Mouse (Mus musculus) embryonic facial prominence, embryonic 14.5 days (tissue): ENCODE data around the gene Nat14. TPM values are rescaled to one million over a fixed set of nuclear protein-coding genes. Genes with fewer than 3 reads are reported as not detected.

Experiments used
- ATAC-seq: fragments of 200-750 bp; cut with Nextera tagmentation; 2 replicates; pipeline ENCODE4 v1.8.0; 2017; ENCODE audit warnings: low read depth, moderate number of reproducible peaks, moderate TSS enrichment
- DNase-seq: peaks from one replicate; pipeline ENCODE4 v3.0.0-alpha.2; 2015; ENCODE audit warnings: low spot score
- H3K27ac ChIP-seq: fragments of 300-500 bp; sonication (generic); replicated peaks from 2 replicates; pipeline ENCODE4 v1.5.1; 2014; ENCODE audit warnings: low read depth, mild to moderate bottlenecking, low read length, moderate library complexity
- H3K27me3 ChIP-seq: fragments of 300-500 bp; sonication (generic); replicated peaks from 2 replicates; pipeline ENCODE4 v1.6.1; 2014; ENCODE audit warnings: low read length; ENCODE audit not compliant: control insufficient read depth, insufficient read depth
- H3K36me3 ChIP-seq: fragments of 300-500 bp; sonication (generic); 2 replicates; pipeline ENCODE4 v1.6.1; 2014; ENCODE audit warnings: low read length, mixed read lengths; ENCODE audit not compliant: control insufficient read depth, insufficient read depth
- H3K4me1 ChIP-seq: fragments of 300-500 bp; sonication (generic); 2 replicates; pipeline ENCODE4 v1.6.1; 2014; ENCODE audit warnings: antibody characterized with exemption, low read length; ENCODE audit not compliant: control insufficient read depth, insufficient read depth
- H3K4me2 ChIP-seq: fragments of 300-500 bp; sonication (generic); 2 replicates; pipeline ENCODE4 v1.6.1; 2014; ENCODE audit warnings: low read depth, mild to moderate bottlenecking, low read length, moderate library complexity, mixed read lengths
- H3K4me3 ChIP-seq: fragments of 300-500 bp; sonication (generic); 2 replicates; pipeline ENCODE4 v1.5.1; 2014; ENCODE audit warnings: low read depth, mild to moderate bottlenecking, low read length
- H3K9ac ChIP-seq: fragments of 300-500 bp; sonication (generic); 2 replicates; pipeline ENCODE4 v1.6.1; 2014; ENCODE audit warnings: low read depth, mild to moderate bottlenecking, low read length, moderate library complexity, mixed read lengths
- H3K9me3 ChIP-seq: fragments of 300-500 bp; sonication (generic); 2 replicates; pipeline ENCODE4 v1.6.1; 2016; ENCODE audit warnings: low read length; ENCODE audit not compliant: control insufficient read depth
- WGBS: fragments of 180-500 bp; shearing (Covaris S2); extraction: QIAGEN DNeasy Blood & Tissue Kit; methylation state at CpG from one replicate; pipeline ENCODE4 v1.1.7; 2014; 5-methylcytosine and 5-hydroxymethylcytosine counted together
- polyA plus RNA-seq: library from polyadenylated mRNA; unstranded; fragments of >200 nt; fragmentation: Nextera tagmentation; extraction: Ambion mirVana; gene quantifications from 2 replicates; pipeline ENCODE4 v1.2.1, GENCODE M21; 2014

Gene Nat14
- polyA plus RNA-seq, 1 experiment from 2014 or later = 1.9 TPM

- Histone ChIP-seq H3K9me3 (no peaks in the 10 kb centered on the region), H3K4me2 (peak overlapping the region; percentile 61), H3K27me3 (no peaks in the 10 kb centered on the region), H3K9ac (peak overlapping the region; percentile 79), H3K36me3 (peaks cover 36% of the 10 kb centered on the region), H3K4me1 (peaks cover 11% of the 10 kb centered on the region), H3K27ac (peak overlapping the region; percentile 96), H3K4me3 (peak overlapping the region; percentile 53)
- ATAC-seq (peak; percentile 59), DNase-seq (peak; percentile 70)
- 16% methylated on average over 14 of the region's 14 CpGs for WGBS
Measured at GRCm38 (mm10) chr7:4915669-4916416, 6.0 kb upstream of the Nat14 start.

- Histone ChIP-seq H3K27me3 (no peaks in the 10 kb centered on the region), H3K36me3 (peaks cover 39% of the 10 kb centered on the region), H3K27ac (no peak overlapping the region), H3K4me1 (peaks cover 13% of the 10 kb centered on the region), H3K9ac (0 out of 2 replicates have a peak overlapping the region, but pooled peaks have one; percentile 79), H3K4me2 (no peak overlapping the region), H3K4me3 (no peak overlapping the region), H3K9me3 (no peaks in the 10 kb centered on the region)
- WGBS = 94% methylated on average over 2 of the region's 2 CpGs
- no peak for ATAC-seq
- DNase-seq = no peak
Measured at GRCm38 (mm10) chr7:4917494-4917893, 4.3 kb upstream of the Nat14 start.

GRCm38 (mm10) chr7:4918681-4919080, 3.1 kb upstream of the Nat14 start:
- Histone ChIP-seq H3K9me3 (no peaks in the 10 kb centered on the region), H3K27me3 (no peaks in the 10 kb centered on the region), H3K4me2 (no peak overlapping the region), H3K27ac (no peak overlapping the region), H3K4me1 (peaks cover 24% of the 10 kb centered on the region), H3K4me3 (no peak overlapping the region), H3K9ac (no peak overlapping the region), H3K36me3 (peaks cover 39% of the 10 kb centered on the region)
- ATAC-seq (no peak), DNase-seq (no peak)
- WGBS = 89% methylated on average over 10 of the region's 15 CpGs

GRCm38 (mm10) chr7:4919096-4919495, 2.7 kb upstream of the Nat14 start:
- H3K27ac ChIP-seq = no peak overlapping the region
- ATAC-seq (no peak), DNase-seq (no peak)
- no peak overlapping the region for H3K4me2 ChIP-seq
- H3K9me3 ChIP-seq = no peaks in the 10 kb centered on the region
- H3K27me3 ChIP-seq = no peaks in the 10 kb centered on the region
- no peak overlapping the region for H3K4me3 ChIP-seq
- no peak overlapping the region for H3K9ac ChIP-seq
- H3K4me1 ChIP-seq = peaks cover 28% of the 10 kb centered on the region
- WGBS = 84% methylated on average over 19 of the region's 21 CpGs
- peaks cover 39% of the 10 kb centered on the region for H3K36me3 ChIP-seq

- no peak for ATAC-seq
- no peak overlapping the region for H3K9ac ChIP-seq
- H3K4me3 ChIP-seq = no peak overlapping the region
- H3K36me3 ChIP-seq = peaks cover 39% of the 10 kb centered on the region
- no peaks in the 10 kb centered on the region for H3K27me3 ChIP-seq
- 92% methylated on average over 17 of the region's 21 CpGs for WGBS
- DNase-seq = no peak
- H3K4me2 ChIP-seq = no peak overlapping the region
- no peak overlapping the region for H3K27ac ChIP-seq
- peaks cover 32% of the 10 kb centered on the region for H3K4me1 ChIP-seq
- no peaks in the 10 kb centered on the region for H3K9me3 ChIP-seq
Measured at GRCm38 (mm10) chr7:4919971-4920370, 1.9 kb upstream of the Nat14 start.

GRCm38 (mm10) chr7:4920496-4920895, 1.3 kb upstream of the Nat14 start:
- no peak overlapping the region for H3K4me2 ChIP-seq
- peaks cover 37% of the 10 kb centered on the region for H3K4me1 ChIP-seq
- no peak for DNase-seq
- no peak overlapping the region for H3K9ac ChIP-seq
- no peak for ATAC-seq
- peak overlapping the region; percentile 6; the same call in 1 of the 2 replicates for H3K27ac ChIP-seq
- peaks cover 39% of the 10 kb centered on the region for H3K36me3 ChIP-seq
- 89% methylated on average over 19 of the region's 19 CpGs for WGBS
- no peaks in the 10 kb centered on the region for H3K9me3 ChIP-seq
- H3K27me3 ChIP-seq = no peaks in the 10 kb centered on the region
- no peak overlapping the region for H3K4me3 ChIP-seq

GRCm38 (mm10) chr7:4920976-4921823, 628 bp upstream of the Nat14 start:
- no peaks in the 10 kb centered on the region for H3K27me3 ChIP-seq
- 61% methylated on average over 21 of the region's 23 CpGs for WGBS
- H3K27ac ChIP-seq = peak overlapping the region; percentile 90; the same call in 1 of the 2 replicates
- ATAC-seq (no peak), DNase-seq (no peak)
- peaks cover 39% of the 10 kb centered on the region for H3K36me3 ChIP-seq
- 0 out of 2 replicates have a peak overlapping the region, but pooled peaks have one; percentile 8 for H3K9ac ChIP-seq
- H3K4me1 ChIP-seq = peaks cover 41% of the 10 kb centered on the region
- no peak overlapping the region for H3K4me3 ChIP-seq
- no peak overlapping the region for H3K4me2 ChIP-seq
- H3K9me3 ChIP-seq = no peaks in the 10 kb centered on the region

GRCm38 (mm10) chr7:4922508-4922907, 680 bp downstream of the Nat14 start:
- DNase-seq = peak; percentile 90
- Histone ChIP-seq H3K27me3 (no peaks in the 10 kb centered on the region), H3K9me3 (no peaks in the 10 kb centered on the region), H3K4me3 (peak overlapping the region; percentile 36), H3K36me3 (peaks cover 36% of the 10 kb centered on the region), H3K9ac (peak overlapping the region; percentile 62), H3K27ac (peak overlapping the region; percentile 90), H3K4me1 (peaks cover 40% of the 10 kb centered on the region), H3K4me2 (peak overlapping the region; percentile 77)
- ATAC-seq = peak; percentile 63
- 0% methylated on average over 14 of the region's 14 CpGs for WGBS
